Mouse (Mus musculus) stomach, embryonic 16.5 days (tissue): ENCODE data around the gene Angptl4. TPM values are rescaled to one million over a fixed set of nuclear protein-coding genes. Genes with fewer than 3 reads are reported as not detected.
A peak's percentile ranks its signal among the peaks of the same experiment; 100 is the strongest.

ENCODE experiments used
- ATAC-seq: fragments of 200-750 bp; cut with Nextera tagmentation; 2 replicates; pipeline ENCODE4 v1.8.0; 2017; ENCODE audit warnings: moderate number of reproducible peaks, moderate TSS enrichment; ENCODE audit not compliant: insufficient read depth, low FRiP score
- H3K27ac ChIP-seq: fragments of 300-500 bp; sonication (generic); 2 replicates; pipeline ENCODE4 v1.5.1; 2014; ENCODE audit warnings: low read length
- H3K27me3 ChIP-seq: fragments of 300-500 bp; sonication (generic); 2 replicates; pipeline ENCODE4 v1.6.1; 2014; ENCODE audit warnings: low read length, control low read depth, mixed read lengths; ENCODE audit not compliant: control insufficient read depth, insufficient read depth
- H3K36me3 ChIP-seq: fragments of 300-500 bp; sonication (generic); 2 replicates; pipeline ENCODE4 v1.6.1; 2014; ENCODE audit warnings: low read length; ENCODE audit not compliant: control insufficient read depth, insufficient read depth
- H3K4me1 ChIP-seq: fragments of 300-500 bp; sonication (generic); 2 replicates; pipeline ENCODE4 v1.6.1; 2014; ENCODE audit warnings: low read length, control low read depth, mixed read lengths; ENCODE audit not compliant: control insufficient read depth, insufficient read depth
- H3K4me2 ChIP-seq: fragments of 300-500 bp; sonication (generic); 2 replicates; pipeline ENCODE4 v1.6.1; 2014; ENCODE audit warnings: low read depth, low read length, mixed read lengths
- H3K4me3 ChIP-seq: fragments of 300-500 bp; sonication (generic); replicated peaks from 2 replicates; pipeline ENCODE4 v1.5.1; 2014; ENCODE audit warnings: mild to moderate bottlenecking, low read length
- H3K9ac ChIP-seq: fragments of 300-500 bp; sonication (generic); 2 replicates; pipeline ENCODE4 v1.6.1; 2014; ENCODE audit warnings: low read length
- H3K9me3 ChIP-seq: fragments of 300-500 bp; sonication (generic); replicated peaks from 2 replicates; pipeline ENCODE4 v1.6.1; 2016; ENCODE audit warnings: low read length, control low read depth; ENCODE audit not compliant: control insufficient read depth
- WGBS: fragments of 180-500 bp; shearing (Covaris S2); extraction: QIAGEN DNeasy Blood & Tissue Kit; methylation state at CpG from one replicate; pipeline ENCODE4 v1.1.7; 2014; 5-methylcytosine and 5-hydroxymethylcytosine counted together
- polyA plus RNA-seq: library from polyadenylated mRNA; unstranded; fragments of >200 nt; fragmentation: Nextera tagmentation; extraction: Ambion mirVana; gene quantifications from 2 replicates; pipeline ENCODE4 v1.2.1, GENCODE M21; 2015

Gene Angptl4
- polyA plus RNA-seq, 1 experiment from 2014 or later: 30.7 TPM

- no peaks in the 10 kb centered on the region for H3K36me3 ChIP-seq
- peaks cover 20% of the 10 kb centered on the region for H3K4me1 ChIP-seq
- no peak overlapping the region for H3K4me2 ChIP-seq
- no peak overlapping the region for H3K27ac ChIP-seq
- H3K27me3 ChIP-seq: no peaks in the 10 kb centered on the region
- WGBS: 82% methylated on average over 18 of the region's 18 CpGs
- H3K9me3 ChIP-seq: no peaks in the 10 kb centered on the region
- H3K9ac ChIP-seq: no peak overlapping the region
- no peak overlapping the region for H3K4me3 ChIP-seq
- ATAC-seq: no peak
These were observed 4.7 kb upstream of the Angptl4 start for GRCm38 (mm10) chr17:33786375-33786774.

DNA sequence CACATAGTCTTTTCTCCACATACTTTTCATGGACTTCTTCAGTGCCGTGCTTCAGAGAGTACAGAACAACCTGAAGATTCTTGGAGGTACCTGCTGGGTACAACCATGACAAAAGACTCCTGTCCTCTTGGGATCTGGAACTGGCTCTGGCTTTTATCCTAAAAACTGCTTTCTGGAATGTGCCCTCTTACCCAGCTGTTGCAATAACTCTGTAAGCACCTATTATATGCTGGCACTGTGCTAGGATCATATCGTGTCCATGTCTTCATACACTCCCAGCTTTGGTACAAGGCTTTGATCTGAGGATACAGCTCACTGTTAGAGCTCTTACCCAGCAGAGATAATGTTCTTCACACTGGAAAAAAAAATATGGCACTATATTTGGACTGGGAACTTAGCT is 3.3 kb upstream of the Angptl4 start:
- no peak for ATAC-seq
- Histone ChIP-seq H3K27ac (no peak overlapping the region), H3K9me3 (no peaks in the 10 kb centered on the region), H3K9ac (no peak overlapping the region), H3K4me1 (peaks cover 31% of the 10 kb centered on the region), H3K27me3 (no peaks in the 10 kb centered on the region), H3K4me2 (no peak overlapping the region), H3K36me3 (no peaks in the 10 kb centered on the region), H3K4me3 (no peak overlapping the region)
- 75% methylated on average over 2 of the region's 2 CpGs for WGBS

DNA sequence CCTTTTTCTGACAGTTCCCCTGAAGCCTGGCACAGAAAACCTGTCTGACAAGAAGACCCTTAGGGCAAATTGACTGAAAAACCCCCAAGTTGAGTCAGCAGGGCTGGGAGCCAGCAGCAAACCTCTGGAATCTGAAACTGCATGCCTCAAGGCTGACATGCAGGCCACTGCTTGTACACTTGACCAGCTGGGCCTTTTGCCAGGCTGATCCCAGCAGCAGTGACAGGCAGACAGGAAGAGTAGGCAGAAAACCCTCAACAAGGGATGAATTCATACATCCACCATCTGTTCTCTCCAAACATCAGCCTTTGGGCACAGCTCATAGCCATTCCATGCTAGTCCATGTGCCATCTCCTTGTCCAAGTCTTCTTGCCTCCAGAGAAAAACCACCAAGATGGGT is 1.8 kb upstream of the Angptl4 start:
- Histone ChIP-seq H3K9me3 (no peaks in the 10 kb centered on the region), H3K9ac (no peak overlapping the region), H3K4me3 (no peak overlapping the region), H3K36me3 (no peaks in the 10 kb centered on the region), H3K27ac (peak overlapping the region; percentile 57), H3K27me3 (no peaks in the 10 kb centered on the region), H3K4me2 (no peak overlapping the region), H3K4me1 (peaks cover 45% of the 10 kb centered on the region)
- ATAC-seq: no peak

- Histone ChIP-seq H3K27ac (peak overlapping the region; percentile 89), H3K4me1 (peaks cover 49% of the 10 kb centered on the region), H3K4me3 (peak overlapping the region; percentile 57), H3K36me3 (no peaks in the 10 kb centered on the region), H3K4me2 (peak overlapping the region; percentile 92), H3K27me3 (no peaks in the 10 kb centered on the region), H3K9me3 (no peaks in the 10 kb centered on the region), H3K9ac (peak overlapping the region; percentile 75)
- no peak for ATAC-seq
- 39% methylated on average over 4 of the region's 4 CpGs for WGBS
These were observed 437 bp upstream of the Angptl4 start for GRCm38 (mm10) chr17:33782067-33782466.

- Histone ChIP-seq H3K4me1 (peaks cover 49% of the 10 kb centered on the region), H3K9ac (peak overlapping the region; percentile 75; the same call in 1 of the 2 replicates), H3K4me3 (peak overlapping the region; percentile 57), H3K36me3 (no peaks in the 10 kb centered on the region), H3K9me3 (no peaks in the 10 kb centered on the region), H3K4me2 (peak overlapping the region; percentile 92), H3K27me3 (no peaks in the 10 kb centered on the region), H3K27ac (peak overlapping the region; percentile 89)
- 88% methylated on average over 5 of the region's 5 CpGs for WGBS
- ATAC-seq: no peak
These were observed 1.2 kb downstream of the Angptl4 start for GRCm38 (mm10) chr17:33780431-33780830.

DNA sequence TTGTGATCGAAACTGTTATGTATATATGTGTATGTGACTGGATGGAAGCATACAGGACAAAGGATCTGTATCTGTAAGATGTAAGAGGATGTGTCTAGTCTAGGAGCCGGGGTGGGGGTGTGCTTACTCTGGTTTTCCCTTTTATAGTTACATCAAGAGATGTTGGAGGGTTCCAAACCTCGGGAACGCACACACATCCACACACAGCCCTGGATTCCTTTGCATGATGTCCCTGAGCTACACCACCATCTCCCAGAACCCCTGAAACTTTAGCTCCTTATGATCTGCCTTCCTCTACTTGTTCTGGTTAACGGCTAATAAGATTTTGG is 1.7 kb downstream of the Angptl4 start:
- ATAC-seq: 0 out of 2 replicates have a peak, but pooled peaks have one; percentile 1
- H3K9me3 ChIP-seq: no peaks in the 10 kb centered on the region
- peaks cover 49% of the 10 kb centered on the region for H3K4me1 ChIP-seq
- no peak overlapping the region for H3K9ac ChIP-seq
- H3K36me3 ChIP-seq: no peaks in the 10 kb centered on the region
- H3K4me3 ChIP-seq: peak overlapping the region; percentile 57
- H3K27me3 ChIP-seq: no peaks in the 10 kb centered on the region
- H3K4me2 ChIP-seq: peak overlapping the region; percentile 92
- 69% methylated on average over 5 of the region's 5 CpGs for WGBS
- peak overlapping the region; percentile 89 for H3K27ac ChIP-seq

DNA sequence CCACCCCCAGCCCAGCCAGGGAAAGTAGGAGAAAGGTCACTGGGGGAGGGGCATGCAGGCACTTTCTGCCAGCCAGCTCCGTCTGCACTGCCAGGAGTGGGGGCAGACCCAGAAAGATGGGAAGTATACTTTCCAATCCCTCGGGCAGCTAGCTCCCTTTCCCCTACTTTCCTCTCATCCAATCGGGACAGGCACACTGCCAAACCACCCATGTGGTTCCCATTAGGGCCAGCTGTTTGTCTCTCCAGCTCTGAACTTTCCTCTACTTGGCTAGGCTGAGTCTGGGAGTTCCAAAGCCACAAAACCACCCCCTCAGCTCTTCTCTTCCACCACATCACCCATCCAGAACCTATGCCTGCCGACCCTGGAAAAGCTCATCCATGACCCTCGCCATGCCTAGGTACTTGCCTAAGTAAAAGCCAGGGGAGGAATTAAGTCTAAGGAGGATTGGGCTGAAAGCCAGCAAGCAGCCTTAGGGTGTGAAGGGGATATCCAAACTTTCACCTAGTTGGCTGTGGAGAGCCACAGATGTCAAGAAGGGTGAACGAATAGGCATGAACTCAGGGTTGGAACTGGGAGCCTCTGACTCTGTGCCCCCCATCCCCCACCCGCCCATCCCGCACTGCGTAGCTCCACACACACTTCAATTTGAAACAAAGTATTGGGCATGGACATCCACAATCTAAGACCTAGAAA is 2.2 kb downstream of the Angptl4 start:
- peak overlapping the region; percentile 4; the same call in 1 of the 2 replicates for H3K9ac ChIP-seq
- 20% methylated on average over 9 of the region's 9 CpGs for WGBS
- peak; percentile 84 for ATAC-seq
- H3K9me3 ChIP-seq: no peaks in the 10 kb centered on the region
- H3K36me3 ChIP-seq: no peaks in the 10 kb centered on the region
- H3K4me3 ChIP-seq: peak overlapping the region; percentile 57
- H3K27ac ChIP-seq: peak overlapping the region; percentile 89
- H3K4me2 ChIP-seq: peak overlapping the region; percentile 92
- H3K4me1 ChIP-seq: peaks cover 49% of the 10 kb centered on the region
- H3K27me3 ChIP-seq: no peaks in the 10 kb centered on the region

- H3K9ac ChIP-seq: no peak overlapping the region
- peaks cover 21% of the 10 kb centered on the region for H3K4me1 ChIP-seq
- H3K9me3 ChIP-seq: no peaks in the 10 kb centered on the region
- WGBS: 95% methylated on average over 4 of the region's 4 CpGs
- no peaks in the 10 kb centered on the region for H3K36me3 ChIP-seq
- H3K27me3 ChIP-seq: no peaks in the 10 kb centered on the region
- no peak overlapping the region for H3K4me3 ChIP-seq
- ATAC-seq: no peak
- H3K27ac ChIP-seq: no peak overlapping the region
- no peak overlapping the region for H3K4me2 ChIP-seq
These were observed 6.3 kb downstream of the Angptl4 start for GRCm38 (mm10) chr17:33775287-33775686.

DNA sequence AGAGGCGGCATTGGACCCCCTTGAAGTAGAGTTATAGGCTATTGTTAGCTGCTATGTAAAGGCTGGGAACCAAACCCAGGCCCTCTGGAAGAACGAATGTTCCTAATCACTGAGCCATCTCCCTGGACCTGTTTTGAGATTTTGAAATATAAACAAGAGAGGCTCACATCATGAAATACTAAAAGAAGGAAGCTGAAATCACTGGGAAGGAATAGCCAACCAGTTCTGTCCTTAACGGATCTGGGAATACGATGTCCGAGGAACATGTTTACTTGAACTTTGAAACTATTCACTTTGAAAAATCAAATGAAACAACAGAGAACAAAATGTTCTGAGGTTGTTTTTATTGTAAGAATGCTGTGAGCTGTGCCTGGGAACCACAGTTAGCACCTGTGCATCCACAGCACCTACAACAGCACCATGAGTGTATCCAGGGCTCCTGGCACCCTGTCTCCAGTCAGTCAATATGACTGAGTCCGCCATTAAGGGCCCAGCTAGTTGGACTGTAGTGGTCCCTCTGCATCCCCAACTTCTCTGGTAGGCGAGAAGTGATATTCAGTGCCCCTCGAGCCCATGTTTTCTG is 7.0 kb downstream of the Angptl4 start:
- Histone ChIP-seq H3K4me2 (no peak overlapping the region), H3K4me1 (peaks cover 15% of the 10 kb centered on the region), H3K27ac (no peak overlapping the region), H3K36me3 (no peaks in the 10 kb centered on the region), H3K4me3 (no peak overlapping the region), H3K9me3 (no peaks in the 10 kb centered on the region), H3K27me3 (no peaks in the 10 kb centered on the region), H3K9ac (no peak overlapping the region)
- ATAC-seq: no peak
- WGBS: 84% methylated on average over 8 of the region's 8 CpGs
